Mouse (Mus musculus) adrenal gland, postnatal 25 days (tissue): ENCODE data around the gene Ssh2. TPM values are rescaled to one million over a fixed set of nuclear protein-coding genes. Genes with fewer than 3 reads are reported as not detected.
"Not testable (repeated sequence)": the region's sequence is repeated elsewhere in the genome, so short reads cannot be mapped to it uniquely, and the experiment has no call there.

Source experiments
- DNase-seq: peaks from one replicate; pipeline ENCODE4 v3.0.0; 2021; ENCODE audit warnings: mixed read lengths
- total RNA-seq: library from RNA; stranded (reverse); gene quantifications from 2 replicates; pipeline ENCODE4 v1.2.3, GENCODE M21; 2021

Ssh2 gene
- total RNA-seq, 1 experiment from 2014 or later: 19.8 TPM

- DNase-seq: no peak
These were observed 14.7 kb downstream of the Ssh2 start for GRCm38 (mm10) chr11:77230765-77231164.

DNA sequence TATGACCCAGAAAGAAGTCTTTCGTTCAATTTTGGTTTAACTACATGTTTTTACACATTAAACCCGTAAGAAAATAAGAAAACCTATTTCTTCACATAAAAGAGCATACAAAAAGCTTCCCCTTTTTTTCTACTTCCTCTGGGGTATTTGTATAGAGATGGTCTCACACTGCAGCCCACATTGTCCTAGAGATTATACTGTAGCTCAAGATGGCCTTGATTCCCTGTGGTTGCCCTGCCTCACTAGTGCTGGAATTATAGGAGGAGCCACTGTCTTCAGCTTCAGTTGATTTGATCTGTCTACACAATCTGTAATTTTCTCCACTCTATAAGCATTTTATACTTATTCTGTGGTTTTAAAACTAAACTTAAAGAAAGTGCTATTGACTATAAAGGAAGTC lies 15.4 kb downstream of the Ssh2 start:
- DNase-seq: no peak

DNA sequence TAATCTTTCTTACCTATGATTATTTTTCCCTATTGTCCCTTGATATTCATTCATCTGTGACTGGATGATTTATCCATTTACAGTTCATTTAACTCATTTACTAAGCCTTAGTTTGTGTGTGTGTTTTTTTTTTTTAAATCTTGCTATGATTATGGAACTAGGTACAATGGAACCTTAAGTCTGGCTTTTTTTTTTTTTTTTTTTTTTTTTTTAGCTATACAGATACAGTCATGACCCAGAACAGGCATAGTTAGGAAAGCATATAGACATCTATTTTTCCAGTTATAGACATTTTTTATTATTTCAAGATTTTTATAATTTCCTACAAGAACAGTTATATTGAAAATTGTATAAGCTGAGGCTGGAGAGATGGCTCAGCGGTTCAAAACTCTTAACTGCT lies 19.2 kb downstream of the Ssh2 start:
- DNase-seq: no peak

DNA sequence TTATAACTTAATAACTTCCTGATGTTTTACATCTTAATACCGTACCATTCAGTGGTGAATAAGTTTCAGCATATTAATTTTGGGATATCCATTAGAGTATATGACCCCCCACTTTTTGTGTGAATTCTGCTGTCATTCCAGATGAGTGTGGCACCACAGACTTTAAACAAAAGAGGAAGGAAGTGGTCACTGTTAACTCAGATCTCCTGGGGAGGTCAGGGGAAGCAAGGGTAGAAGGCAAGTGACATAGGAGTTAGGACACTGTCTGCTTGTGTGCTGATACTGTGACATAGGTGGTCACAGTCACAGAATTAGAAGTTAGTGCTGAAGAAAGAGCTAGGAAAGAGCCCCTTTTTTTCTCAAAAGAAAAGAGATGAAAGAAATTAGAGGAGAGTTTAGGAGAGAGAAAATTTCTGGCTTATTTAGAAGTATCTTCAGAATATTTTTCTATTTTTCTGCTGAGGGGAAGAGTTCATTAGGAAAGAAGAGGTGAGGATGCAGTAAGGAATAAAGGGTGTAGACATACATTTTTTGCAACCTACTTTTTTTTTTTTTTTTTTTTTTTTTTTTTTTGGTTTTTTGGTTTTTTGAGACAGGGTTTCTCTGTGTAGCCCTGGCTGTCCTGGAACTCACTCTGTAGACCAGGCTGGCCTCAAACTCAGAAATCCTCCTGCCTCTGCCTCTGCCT lies 23.7 kb downstream of the Ssh2 start:
- no peak for DNase-seq

DNA sequence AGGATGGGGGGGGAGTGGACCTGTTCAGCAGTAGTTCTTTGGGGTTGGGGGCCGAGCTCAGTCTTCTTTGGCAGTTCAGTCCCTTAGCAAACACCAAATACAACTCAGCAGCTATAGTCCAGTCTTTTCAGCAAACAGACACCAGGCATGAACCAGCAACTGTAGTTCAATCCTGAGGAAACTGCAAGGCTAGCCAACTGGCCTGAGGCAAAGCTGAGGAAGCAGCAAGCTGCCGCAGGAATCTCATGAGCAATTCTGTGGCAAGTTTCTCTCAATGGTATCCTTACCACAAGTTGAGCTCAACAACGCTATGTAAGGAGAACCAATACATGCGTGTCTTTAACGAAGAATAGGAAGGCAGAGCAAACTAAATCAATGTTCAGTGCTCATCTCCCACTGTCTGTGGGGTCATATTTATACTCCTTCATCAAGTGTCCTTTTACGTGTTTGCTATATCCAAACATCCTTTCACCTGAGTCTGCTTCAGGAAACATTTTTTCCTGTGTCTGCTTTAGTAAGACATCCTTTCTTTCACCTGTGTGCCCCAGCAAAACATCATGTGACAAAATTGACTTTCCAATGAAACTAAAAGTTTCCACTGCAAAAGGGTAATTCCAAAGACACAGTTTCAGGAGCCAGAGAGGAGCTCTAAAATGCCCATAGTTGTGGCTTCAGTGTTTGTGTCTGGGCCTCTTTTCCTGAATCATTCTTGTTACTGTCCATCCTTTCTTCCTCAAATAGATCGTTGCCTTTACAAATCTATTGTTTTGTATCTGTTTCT lies 24.6 kb downstream of the Ssh2 start:
- no peak for DNase-seq

DNA sequence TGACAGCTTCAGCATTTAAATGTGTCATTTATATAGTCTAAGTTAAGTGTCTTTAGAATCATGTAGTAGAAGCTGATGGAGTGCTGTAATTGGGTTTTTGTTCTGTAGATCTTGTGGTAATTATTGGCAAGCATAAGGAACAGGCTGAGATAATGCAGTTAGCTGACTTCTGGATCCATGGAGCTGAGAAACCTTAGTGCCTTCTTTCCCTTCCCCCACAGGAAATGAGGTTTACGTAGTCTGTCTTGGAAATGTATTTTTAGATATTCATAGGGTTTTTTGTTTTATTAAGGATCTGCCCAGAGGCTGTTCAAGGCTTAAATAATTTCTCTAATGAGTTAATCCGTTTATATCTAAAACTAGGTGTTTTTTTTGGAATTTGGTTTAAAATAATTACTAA lies 26.8 kb downstream of the Ssh2 start:
- no peak for DNase-seq

- no peak for DNase-seq
These were observed 36.7 kb downstream of the Ssh2 start for GRCm38 (mm10) chr11:77252826-77253225.

DNA sequence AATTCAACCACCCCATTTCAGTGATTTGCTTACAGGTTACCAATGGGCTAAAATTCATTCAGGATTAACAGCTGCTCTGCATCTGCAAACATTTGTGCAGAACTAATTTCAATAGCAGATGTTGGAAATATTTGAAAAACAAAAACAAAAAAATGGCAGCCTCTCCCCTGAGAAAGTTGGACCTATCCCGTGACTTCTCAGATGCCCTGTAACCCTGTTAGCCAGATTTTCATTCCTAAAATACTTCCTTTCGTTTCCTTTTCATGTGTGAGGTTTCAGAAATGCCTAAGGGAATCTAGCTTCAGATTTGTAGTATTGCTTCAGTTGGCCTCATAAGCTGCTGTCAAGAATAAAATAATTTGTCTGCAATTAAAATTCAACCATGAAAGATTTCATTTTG lies 43.4 kb downstream of the Ssh2 start:
- no peak for DNase-seq

- DNase-seq: no peak
These were observed 51.3 kb downstream of the Ssh2 start for GRCm38 (mm10) chr11:77267401-77267800.

DNA sequence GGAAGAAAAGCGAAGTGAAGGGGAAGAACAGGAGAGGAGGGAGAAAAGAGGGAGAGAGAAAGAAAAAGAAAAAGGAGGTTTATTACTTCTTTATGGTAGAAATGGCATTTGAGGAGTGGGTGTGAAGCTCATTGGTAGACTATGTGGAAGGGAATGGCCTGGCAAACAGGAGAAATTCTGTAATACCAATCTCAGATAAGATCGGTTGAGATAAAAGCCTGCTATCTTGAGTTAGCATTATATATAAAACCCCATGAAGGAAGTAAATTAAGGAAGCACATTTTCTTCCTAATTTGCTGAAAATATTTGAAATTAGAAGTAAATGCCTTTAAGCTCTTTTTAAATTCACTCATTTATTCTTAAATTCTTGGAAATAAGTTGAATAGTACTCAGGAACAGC lies 59.9 kb downstream of the Ssh2 start:
- no peak for DNase-seq

DNA sequence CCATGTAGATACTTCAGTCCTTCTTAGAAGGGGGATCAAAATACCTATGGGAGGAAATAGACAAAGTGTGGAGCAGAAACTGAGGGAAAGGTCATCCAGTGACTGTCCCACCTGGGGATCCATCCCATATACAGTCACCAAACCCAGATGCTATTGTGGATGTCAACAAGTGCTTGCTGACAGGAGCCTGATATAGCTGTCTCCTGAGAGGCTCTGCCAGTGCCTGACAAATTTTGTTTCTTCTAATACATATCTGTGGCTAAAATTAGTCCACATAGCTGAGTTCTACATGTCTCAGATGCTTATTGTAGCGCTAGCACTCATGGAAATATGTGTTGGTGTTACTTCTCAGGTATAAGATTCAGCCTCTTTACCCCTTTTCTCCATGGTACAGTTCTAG lies 62.5 kb downstream of the Ssh2 start:
- DNase-seq: not testable (repeated sequence)

GRCm38 (mm10) chr11:77280219-77280618 lies 64.1 kb downstream of the Ssh2 start:
- DNase-seq: no peak

- DNase-seq: no peak
These were observed 75.4 kb downstream of the Ssh2 start for GRCm38 (mm10) chr11:77291447-77291846.

- DNase-seq: not testable (repeated sequence)
These were observed 77.6 kb downstream of the Ssh2 start for GRCm38 (mm10) chr11:77293673-77294072.

- DNase-seq: no peak
These were observed 81.2 kb downstream of the Ssh2 start for GRCm38 (mm10) chr11:77297246-77297645.

DNA sequence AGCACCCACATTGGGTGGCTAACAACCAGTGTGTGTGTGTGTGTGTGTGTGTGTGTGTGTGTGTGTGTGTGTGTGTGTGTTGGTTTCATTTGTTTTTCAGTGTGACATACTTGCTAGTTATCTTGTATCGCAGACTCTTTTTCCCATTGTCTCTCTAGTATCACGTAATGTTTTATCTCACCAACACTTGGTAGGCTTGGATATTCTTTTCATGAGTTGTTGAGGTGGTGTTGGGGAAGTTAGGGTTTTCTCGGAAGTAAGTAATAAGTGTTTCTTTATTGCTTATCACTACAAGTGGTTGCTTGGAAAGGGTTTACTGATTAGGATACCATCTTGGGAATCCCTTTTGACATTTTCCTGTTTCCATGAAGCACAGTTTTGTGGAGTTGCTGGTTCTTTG lies 91.1 kb downstream of the Ssh2 start:
- DNase-seq: no peak

GRCm38 (mm10) chr11:77308533-77308932 lies 92.4 kb downstream of the Ssh2 start:
- DNase-seq: no peak

DNA sequence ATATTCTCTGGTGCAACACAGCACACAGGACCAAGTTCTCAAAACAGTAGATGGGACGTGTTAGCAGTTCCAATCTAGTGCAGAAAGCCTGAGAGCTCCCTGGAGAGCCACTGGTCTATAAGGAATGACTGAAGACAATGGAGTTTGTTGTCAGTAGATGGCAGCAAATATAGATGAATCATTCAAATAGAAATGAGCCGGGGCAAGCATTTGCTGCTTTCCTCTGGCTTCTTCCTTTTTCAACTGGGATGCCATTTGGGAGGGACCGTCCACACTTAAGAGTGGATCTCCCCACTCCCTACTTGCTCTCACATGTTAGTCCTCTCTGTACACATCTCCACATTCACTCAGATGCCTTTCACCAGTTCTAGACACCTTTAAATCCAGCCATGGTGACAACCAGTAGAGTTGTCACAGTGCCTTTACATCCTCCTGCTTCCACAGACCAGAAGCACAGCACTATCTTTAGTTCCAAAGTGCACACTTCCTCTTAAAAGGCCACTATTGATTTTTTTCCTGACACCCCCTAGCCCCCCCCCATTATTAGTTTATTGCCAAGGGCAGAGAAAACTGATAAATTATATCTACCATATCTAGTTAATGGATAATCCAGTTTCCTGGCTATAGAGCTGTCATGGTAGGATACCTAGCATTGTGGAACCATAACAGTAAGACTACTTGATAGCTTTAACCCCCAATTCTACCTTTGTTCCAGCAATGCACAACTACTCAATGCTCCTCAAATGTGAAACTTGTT lies 101.8 kb downstream of the Ssh2 start:
- DNase-seq: no peak

- no peak for DNase-seq
These were observed 102.5 kb downstream of the Ssh2 start for GRCm38 (mm10) chr11:77318478-77319118.

DNA sequence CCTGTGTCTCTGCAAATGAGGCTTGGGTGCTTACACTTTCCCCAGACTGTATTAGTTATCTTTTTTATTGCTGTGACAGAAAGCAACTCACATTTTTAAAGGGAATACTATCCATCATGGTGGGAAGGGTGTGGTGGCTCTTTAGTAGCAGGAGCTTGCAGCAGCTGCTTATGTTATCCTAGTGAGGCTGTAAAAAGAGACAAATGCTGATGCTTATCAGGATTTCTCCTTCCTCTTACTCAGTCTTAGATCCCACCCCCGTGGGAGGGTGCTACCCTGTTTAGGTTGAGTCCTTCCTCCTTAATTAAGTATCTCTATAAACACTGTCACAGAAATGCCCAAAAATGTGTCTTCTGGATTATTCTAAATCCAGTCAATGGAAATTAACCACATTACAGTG lies 105.1 kb downstream of the Ssh2 start:
- DNase-seq: no peak

DNA sequence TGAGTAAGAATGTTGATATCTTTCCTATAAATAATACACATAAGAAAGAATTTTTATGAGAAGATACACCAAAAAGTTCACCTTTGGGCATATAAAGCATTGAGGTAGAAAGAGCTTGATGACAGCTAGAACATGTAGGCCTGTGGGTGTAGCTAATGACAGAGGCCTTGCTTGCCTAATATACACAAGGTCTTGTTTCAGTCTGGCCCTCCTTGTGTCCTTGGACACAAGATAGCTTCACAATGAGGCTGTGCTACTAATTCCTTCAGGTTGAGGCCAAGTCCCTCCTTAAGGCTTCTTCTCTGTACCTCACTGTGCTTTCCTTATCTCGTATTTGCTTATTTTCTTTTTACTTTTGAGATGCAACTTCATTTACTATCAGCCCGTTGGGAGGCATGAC lies 114.4 kb downstream of the Ssh2 start:
- DNase-seq: no peak

GRCm38 (mm10) chr11:77347273-77347672 lies 131.2 kb downstream of the Ssh2 start:
- DNase-seq: no peak
